Mouse (Mus musculus) stomach, postnatal 0 days (tissue): ENCODE data around the gene Rasa2.

Experiments
- CTCF ChIP-seq: IDR thresholded peaks from 2 replicates; pipeline ENCODE4 v1.5.1; 2016; ENCODE audit warnings: antibody characterized with exemption, low read depth, mild to moderate bottlenecking, moderate library complexity
- EP300 ChIP-seq: optimal IDR thresholded peaks from 2 replicates; pipeline ENCODE3; 2016; ENCODE audit warnings: antibody characterized with exemption

GRCm38 (mm10) chr9:96671249-96671648 is 39.8 kb upstream of the Rasa2 start:
- TF ChIP-seq EP300 (no peak), CTCF (no peak)
